Mouse (Mus musculus): ENCODE data around the gene Mpp3.
A peak's percentile ranks its signal among the peaks of the same experiment; 100 is the strongest.
"Not testable (repeated sequence)": the region's sequence is repeated elsewhere in the genome, so short reads cannot be mapped to it uniquely, and the experiment has no call there.

Mpp3 gene

DNA sequence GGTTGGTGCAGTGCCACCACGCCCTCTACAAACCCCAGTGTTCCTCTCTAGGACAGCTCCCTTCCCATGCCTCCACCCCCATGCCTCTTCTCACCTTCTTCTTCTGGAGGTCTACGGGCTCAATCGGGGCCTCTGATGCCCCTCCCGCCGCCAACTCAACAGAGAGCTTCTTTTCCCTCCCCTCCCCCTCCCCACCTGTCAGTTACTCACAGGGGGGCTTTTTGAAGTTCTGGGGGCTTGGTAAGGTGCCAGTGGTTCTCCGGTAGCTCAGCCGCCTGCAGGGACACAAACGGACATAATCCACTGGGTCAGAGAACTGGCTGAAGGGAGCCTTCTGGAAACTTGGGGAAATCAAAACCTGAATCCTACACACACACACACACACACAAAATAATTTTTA, 16.8 kb downstream of the Mpp3 start:
- DNase-seq (ENCODE audit: low spot score in 2 of 2) = no peak

DNA sequence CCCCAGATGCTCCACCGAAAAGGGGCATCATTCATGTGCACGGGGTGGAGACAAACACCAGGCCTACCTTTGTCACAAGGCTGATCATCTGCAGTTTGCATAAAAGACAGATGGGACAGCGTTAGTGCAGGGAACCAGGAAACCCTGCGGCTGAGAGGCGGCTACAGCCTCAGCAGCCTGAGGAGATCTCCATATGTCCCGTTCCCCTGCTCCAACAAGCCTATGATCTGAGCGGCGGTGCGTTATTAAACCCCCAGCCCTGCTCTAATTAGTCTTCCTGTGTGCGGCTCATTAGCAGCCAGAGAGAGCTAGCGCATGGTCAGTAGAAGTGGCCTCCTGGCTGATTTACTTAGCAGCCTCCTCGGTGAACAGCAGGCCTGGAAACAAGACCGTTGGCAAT, 18.1 kb downstream of the Mpp3 start:
- no peak for DNase-seq (ENCODE audit: low spot score in 2 of 2)

DNA sequence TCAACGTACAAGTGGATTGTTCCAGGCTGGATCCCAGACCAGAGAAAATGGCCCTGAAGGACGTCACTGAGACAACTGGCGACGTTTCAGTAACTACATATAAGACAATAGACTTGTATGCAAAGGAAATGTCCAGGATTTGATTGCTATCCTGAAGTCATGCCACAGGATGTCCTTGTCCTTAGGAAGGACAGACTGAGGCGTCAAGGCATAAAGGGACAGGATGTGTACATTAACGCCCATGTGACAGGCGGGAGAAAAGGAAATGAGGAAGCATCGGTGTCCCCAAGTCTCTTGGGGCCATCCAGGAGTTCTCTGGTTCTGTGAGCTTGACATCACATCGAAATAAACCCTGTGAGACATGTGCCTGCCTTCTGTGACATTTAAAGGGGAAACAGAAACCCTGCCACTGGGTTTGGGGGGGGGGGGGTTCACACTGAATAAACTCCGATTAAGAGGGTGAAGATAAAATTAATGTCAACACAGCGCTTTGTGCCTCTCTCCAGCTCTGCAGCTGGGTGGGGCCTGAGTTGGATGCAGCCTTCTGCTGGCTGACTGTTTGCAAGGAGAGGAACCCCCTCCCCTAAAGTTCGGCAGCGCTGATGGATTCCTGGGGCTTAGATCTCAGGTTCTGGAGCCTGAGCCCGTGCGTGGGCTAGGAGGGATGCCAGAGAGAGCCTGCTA, 19.2 kb downstream of the Mpp3 start:
- no peak for DNase-seq (ENCODE audit: low spot score in 2 of 2)

DNA sequence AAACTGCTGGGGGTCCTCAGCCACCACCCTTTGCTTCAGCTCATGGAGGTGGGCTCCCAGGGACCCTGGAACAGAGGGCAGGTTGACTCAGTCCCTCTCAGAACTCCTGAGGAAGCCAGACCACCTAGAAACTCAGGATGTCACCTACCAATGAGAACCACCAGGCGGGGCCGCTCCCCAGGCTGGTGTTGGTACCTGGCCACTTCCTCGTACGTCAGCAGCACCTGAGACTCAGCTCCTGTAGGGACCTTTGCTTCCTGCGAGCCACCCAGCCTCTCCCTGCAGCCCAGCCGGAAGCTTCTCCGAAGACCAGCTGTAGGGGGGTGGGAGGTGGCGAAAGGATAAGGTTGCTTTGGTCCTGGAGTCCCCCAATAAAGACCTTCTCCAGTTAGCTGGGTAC, 19.9 kb downstream of the Mpp3 start:
- DNase-seq (ENCODE audit: low spot score in 2 of 2) = no peak

DNA sequence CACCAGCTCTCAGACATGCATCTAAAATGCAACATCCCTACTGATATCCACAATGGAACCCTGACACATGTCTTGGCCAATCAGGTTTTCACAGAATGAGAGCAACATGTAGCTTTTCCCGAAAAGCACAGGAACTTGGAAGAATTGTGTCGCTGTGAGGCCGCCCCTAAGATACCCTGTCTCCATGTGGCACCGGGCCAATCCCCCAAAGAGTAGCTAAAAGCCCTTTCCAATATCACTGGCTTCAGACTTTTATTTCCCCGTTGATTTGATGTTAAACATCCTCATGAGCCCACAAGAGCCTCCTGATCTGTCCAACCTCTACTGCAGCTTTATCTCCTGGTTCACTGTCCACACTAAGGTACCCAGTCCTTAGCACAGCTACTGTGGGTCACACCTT, 21.6 kb downstream of the Mpp3 start:
- no peak for DNase-seq (ENCODE audit: low spot score in 2 of 2)

DNA sequence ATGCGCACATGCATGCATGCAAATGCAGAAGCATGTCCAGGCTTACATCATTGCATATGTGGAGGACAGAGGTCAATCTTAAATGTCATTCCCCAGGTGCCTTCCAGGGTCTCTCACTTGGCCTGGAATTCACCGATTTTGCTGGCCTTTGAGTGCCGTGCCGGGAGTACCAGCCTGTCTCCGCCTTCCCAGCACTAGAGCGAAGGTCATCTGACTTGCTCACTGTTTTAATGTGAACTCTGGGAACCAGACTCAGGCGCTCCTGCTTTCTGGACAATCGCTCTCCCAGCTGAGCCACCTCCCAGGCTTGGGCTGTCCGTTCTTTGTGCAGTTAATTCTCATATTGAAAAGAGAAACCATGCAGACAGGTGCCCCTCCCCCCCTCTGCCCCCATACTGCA, 22.0 kb downstream of the Mpp3 start:
- DNase-seq (ENCODE audit: low spot score in 2 of 2) = no peak

DNA sequence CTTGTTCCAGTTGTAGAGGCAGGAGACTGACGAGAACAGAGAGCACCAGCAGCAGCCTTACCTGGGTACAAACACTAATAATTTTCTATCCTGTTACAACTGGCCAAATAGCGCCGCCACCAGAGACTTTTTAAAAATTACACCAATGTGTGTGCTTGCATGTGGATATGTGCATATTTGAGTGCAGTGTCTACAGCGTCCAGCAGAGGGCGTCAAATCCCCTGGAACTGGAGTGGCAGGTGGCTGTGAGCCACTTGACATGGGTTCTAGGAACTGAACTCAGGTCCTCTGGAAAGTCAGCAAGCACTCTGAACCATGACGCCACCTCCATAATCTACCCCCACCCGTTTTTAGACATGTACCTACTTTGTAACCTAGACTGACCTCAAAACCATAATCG, 24.0 kb downstream of the Mpp3 start:
- DNase-seq (ENCODE audit: low spot score in 2 of 2) = no peak

DNA sequence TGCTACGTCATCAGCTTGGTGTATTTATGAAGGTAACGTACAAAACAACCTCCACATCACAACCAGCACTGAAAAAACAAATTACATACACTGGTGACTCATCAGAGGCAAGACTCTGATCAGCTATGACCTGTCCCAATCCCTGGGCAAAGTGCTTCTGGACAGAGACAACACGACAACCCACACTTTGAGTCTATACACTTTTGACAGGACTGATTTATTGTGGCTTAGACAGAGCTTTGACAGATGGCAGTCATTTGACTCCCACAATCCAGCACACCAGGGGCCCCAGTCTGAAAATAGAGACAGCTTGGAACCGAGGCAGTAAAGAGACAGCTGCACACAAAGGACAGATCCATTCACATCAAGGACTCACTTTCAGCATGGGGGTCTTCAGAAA, 28.8 kb downstream of the Mpp3 start:
- DNase-seq (ENCODE audit: low spot score in 2 of 2) = no peak

DNA sequence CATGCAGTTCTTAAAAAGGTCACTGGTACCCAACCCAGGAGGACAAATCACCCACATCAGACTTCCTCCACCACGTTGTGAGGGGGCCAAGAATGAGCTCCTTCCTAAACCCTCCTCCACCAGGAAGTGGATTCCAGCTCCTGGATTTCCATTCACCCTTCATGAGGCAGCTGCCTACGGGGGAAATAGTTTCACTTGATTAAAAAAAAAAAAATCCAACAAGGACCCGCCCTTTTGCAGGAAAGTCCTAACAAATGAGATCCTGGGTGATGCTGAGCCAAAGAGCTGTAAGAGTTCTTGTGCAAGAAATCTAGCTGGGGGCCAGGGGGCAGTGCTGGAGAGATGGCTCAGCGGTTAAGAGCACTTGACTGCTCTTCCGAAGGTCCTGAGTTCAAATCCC, 30.0 kb downstream of the Mpp3 start:
- no peak for DNase-seq (ENCODE audit: low spot score in 2 of 2)

DNA sequence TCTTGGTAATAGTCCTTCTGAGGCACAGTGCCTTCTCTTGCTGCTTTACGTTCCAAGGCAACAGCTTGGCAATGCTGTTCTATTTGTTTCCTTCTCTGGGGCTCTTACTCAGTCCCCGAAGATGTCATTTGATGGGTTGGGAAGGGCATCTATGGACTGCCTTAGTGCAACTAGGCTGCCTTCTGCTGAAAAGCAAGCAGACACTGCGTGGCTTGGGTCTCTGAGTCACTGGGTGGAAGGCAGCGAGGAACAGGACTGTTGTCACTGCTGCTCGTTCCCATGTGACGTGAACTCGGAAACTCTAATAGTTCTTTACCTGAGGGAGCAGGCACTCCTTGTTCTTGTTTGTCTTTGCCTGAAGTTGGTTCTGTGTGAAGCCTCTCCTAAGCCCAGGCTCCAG, 32.3 kb downstream of the Mpp3 start:
- no peak for DNase-seq (ENCODE audit: low spot score in 2 of 2)

DNA sequence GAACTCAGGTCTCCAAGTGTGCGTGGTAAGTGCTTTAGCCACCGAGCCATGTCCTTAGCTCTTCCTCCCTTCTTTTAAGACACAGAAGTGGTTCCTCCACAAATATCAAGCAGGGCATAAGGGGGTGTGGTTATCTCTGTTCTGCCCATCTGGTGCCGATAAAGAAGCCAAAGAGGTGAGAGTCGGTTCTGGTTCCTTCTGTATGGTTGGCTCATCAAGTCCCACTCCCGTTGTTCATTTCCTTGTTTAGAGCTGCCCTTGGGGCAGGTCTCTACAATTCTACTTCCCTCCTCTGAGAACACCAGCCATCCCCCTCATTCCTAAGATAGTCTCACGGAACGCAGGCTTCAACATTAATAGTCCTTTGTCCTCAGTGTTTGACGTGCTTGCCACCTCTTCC, 34.2 kb downstream of the Mpp3 start:
- no peak for DNase-seq (ENCODE audit: low spot score in 2 of 2)

DNA sequence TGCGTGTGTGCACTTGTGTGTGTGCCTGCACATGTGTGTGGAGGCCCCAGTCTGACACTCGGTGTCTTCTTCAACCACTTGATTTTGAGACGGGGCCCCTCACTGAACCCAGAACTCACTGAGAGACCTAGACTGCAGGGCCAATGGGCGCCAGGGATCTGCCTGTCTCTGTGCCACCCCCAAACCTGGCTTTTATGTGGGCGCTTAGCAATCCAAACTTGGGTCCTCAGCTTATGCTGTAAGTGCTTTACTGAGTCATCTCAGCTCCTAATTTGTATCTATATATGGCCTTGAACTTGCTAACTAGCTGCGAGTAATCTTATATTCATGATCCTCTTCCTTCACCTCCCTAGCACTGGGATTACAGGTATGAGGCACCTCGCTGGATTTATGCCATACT, 35.9 kb downstream of the Mpp3 start:
- no peak for DNase-seq (ENCODE audit: low spot score in 2 of 2)

DNA sequence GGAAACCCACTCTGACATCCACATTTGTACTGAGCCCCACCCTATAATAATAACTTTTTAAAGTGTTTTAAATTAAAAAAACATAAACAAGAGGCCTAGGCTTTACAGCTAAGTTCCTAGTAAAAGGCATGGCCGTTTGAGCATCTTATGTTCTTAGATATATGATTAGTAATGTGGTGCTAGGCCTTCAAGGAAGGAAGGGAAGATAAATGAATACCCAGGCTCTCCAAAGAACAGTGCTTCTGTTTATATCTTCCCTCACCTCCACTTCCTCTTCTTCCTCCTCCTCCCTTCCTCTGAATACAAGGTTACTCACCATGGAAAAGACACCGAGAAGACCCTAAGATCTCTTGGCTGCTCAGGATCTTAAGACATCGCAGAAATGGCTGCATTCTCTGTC, 36.4 kb downstream of the Mpp3 start:
- no peak for DNase-seq (ENCODE audit: low spot score in 2 of 2)

DNA sequence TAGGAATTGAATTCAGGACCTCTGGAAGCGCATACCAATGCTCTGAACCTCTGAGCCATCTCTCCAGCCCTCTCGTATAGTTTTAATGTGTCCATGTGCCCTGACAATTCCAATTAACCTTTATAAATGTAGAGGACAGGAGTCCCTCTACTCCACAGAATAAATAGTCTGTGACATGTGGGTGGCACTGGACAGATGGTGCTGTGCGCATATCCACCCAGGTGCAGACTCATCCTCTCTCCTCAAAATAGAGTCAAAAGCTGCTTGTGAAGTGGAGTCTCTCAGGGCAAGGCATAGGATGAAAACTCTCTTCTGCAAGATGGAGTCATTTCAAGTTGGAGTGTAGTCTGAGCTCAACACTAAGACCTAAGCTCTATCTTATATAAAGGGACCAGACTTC, 38.0 kb downstream of the Mpp3 start:
- DNase-seq (ENCODE audit: low spot score in 2 of 2) = no peak

DNA sequence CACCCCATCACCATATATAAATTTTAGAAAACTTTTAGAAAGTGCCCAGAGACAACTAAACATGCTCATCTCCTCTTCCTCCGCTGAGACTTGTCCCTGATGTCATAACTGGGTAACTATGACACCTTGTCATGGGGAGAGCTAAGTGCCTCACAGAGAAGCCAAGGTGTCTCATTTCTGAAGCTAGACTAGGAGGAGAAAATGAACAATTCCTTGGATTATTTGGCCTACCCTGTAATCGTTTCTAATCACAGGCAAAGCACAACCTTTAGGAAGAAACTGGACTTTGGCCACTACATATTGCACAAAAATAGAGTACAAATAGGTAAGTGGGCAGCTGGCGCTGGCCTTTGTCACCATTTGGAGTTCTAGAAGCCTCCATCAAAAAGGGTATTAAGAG, 41.3 kb downstream of the Mpp3 start, which contains the start of gene Dusp3:
Gene Dusp3 (minus strand): TSS at position 101 of the 400 bp plus-strand sequence.
- DNase-seq (ENCODE audit: low spot score in 2 of 2) = no peak

DNA sequence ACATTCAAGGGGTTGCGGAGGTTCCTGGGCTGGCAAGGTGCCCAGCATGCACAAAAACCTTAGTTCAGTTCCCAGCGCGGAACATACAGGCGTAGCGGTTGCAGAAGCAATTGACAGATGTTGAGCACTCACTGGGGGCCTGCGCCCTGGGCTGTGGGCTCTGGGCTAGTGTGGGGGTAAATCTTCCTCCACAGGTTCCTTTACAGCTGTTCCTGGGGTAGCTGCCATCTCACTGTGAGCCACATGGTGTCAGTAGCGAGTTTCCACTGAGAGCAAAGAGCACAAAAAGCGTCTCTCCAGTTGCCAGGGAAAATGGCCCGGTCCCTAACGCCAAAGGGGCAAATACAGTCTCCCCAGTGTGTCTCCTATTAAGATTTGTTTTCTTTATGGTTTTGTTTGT, 42.3 kb downstream of the Mpp3 start:
- DNase-seq (ENCODE audit: low spot score in 2 of 2) = peak; percentile 73 to 81

DNA sequence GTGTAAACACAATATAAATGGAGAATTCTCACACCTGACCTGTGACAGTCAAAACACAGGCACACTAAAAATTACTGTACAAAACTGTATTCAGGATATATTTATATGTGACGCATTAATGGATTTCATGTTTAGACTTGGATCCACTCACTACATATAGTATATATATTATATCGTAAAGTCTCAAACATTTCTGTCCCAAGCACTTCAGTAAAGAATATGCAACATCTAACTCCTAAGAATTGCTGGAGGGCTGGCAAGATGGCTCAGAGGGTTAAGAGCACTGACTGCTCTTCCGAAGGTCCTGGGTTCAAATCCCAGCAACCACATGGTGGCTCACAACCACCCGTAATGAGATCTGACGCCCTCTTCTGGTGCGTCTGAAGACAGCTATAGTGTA, 42.8 kb downstream of the Mpp3 start:
- not testable (repeated sequence) for DNase-seq (ENCODE audit: low spot score in 2 of 2)

DNA sequence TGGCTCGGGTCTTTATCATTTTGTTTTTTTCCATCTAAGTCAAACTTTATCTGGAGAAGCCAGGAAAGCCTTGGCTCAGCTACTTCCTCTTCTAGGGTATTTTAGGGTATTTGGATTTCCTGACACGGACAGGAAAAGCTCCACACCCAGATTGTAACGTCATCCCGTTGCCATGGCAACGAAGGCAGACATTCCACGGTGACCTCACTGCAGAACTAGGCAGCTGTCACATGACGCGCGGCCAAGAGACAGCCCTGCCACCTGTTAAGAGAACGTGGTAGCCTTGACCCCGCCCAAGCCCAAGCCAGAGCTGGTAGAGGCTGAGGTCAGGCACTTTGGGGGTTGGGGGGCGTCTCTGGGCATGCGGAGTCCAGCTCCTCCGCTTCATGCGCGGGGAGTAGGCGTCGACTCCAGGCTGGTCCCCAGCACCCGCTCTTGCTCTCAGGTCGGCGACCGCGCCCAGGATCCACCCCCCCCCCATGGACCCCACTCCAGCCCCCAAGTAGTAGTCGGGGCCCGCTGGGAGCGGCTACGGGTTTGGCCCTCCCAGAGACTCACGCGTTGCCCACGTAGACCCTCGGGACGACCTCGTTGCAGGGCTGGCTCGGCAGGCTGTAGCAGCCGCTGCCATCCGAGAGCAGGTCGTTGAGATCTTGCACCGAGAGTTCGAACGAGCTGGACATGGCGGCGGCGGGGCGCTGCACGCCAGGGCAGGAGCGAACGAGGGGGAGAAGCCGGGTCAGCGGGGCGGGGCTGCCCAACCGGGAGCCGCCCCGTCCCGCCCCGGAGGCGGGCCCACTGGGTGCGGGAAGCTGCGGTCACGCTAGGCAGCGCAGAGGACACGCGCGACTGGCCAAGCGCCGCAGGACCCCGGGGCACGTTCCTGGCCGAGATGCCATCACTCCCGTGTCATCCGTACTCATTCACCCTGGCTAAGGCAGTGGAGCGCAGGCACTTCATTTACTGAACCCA, 43.9 kb downstream of the Mpp3 start, which contains the start of gene Cfap97d1:
Gene Cfap97d1 (plus strand): TSS at position 226 of the 972 bp plus-strand sequence.
- peak; percentile 92 to 94 for DNase-seq (ENCODE audit: low spot score in 2 of 2)

DNA sequence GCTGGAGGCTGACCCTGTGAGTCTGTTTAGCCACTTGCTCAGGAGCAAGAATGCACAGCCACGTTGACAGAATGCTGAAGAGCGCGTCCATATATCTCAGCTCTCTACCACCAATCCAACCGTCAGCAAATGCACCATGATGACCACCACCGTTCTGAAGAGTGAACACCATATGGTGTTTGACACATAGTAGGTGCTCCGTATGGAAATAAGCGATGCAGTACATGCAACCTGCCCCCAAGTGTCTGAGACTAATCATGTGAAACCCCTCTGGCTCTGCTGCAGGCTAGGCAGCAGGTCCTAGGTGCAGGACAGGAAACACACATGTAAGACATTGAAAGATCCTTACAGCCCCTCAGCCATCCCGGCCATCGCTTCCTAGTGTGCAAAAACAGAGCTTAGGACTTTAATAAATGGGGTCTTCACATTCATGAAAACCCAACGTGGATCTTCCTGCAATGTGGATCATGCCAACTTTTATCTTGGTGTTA, 44.8 kb downstream of the Mpp3 start:
- DNase-seq (ENCODE audit: low spot score in 2 of 2) = no peak

DNA sequence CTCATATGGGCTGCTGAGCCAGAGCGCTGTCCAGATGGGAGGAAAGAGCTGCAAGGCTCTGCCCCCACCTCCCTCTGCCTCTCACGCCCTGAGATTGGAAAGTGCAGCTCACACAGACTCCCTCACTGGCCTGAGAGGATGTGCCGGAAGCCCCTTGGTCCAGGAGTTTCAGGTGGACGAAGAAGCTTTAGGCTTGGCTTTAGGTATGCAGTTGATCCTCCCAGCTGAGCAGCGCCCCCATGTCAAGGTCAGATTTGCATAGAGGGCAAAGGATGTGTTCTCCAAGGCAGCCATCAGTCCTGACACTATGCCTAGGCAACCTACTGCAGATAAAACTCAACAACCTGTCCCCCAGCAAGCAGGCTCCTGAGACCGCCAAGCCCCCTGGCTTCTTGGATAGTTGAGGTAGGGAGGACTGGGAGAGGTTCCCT, 45.3 kb downstream of the Mpp3 start:
- no peak for DNase-seq (ENCODE audit: low spot score in 2 of 2)

DNA sequence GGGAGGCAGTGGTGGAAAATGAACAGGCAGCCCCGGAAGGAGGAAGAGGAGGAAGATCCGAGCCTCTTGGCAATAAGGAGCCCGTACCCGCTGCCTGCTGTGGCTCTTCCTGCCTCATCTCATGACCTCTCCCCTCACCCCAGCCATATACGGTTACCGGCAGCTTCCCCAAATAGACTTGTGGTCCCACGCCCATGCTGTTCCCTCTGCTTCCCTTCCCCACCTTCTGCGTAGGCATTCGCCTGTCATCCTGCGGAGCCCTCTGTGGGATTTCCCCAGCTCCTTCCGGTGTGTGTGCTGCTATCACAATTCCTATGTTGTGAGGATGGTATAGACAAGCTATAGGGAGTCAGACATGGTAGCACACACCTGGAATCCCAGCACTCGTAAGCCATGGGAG, 46.4 kb downstream of the Mpp3 start:
- DNase-seq (ENCODE audit: low spot score in 2 of 2) = no peak

DNA sequence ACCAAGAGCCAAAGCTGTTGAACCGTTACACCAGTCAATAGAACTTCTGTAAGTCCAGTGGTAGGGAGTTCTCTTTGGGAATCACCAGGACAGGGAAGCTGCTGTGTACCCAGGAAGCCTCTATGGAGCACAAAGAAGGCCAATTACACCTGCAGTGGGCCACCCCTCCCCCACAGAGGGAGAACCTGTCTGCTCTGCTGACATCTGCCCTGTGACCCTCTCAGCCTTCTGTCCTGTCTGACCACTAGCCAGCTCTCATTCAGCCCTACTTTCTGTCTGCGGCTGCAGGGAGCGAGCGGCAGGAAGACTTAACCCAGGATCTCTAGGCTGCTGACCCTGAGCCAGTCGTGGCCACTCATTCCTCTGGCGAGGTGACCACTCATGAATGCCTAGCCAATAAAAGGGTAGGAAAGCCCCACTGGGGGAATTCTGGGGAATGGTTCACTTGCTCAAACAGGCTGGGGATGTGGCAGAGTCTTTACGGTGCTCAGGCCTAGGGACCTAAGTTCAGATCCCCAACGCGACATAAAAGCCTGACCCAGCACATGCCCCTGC, 47.6 kb downstream of the Mpp3 start:
- no peak for DNase-seq (ENCODE audit: low spot score in 2 of 2)
